Mouse (Mus musculus): ENCODE measurements around the gene Cdkn3.
"Not testable (repeated sequence)": the region's sequence is repeated elsewhere in the genome, so short reads cannot be mapped to it uniquely, and the experiment has no call there.

The Cdkn3 gene

GRCm38 (mm10) chr14:46783327-46783926, 23.1 kb downstream of the Cdkn3 start:
- DNase-seq (ENCODE audit: low read depth, low spot score): no peak

DNA sequence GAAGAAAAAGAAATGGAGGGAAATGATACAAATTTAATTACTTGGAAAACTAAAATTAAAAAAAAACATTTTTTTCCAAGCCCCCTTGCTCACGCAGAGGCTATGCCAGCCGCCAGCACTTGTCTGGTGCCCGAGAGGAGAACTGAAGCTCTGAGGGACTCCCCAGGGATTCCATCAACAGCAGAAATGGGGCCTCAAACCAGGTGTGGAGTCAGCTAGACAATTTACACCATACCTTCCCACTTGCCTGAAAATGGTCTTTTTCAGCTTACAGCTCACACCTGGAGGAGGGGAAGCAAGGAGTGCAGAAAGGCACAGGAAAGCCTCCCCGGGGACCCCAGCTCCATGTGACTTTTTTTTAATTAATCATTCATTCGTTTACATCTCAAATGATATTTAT, 24.9 kb downstream of the Cdkn3 start:
- DNase-seq (ENCODE audit: low read depth, low spot score): no peak

DNA sequence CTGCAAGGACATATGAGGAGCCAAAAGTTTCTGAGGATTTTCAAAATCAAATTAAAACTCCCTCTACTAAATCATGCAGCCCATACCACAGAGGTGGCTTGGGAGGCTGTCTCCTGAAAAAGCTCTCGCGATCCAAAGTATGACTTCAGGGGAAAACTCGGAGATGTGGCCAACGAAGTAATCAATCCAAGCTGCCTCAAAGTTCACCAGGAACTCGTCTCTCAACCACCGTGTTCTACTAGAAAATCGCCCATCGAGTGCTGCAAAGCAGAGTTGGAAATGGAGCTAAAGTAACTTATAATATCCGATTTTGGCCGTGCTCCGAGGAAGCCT, 27.1 kb downstream of the Cdkn3 start:
- no peak for DNase-seq (ENCODE audit: low read depth, low spot score)

GRCm38 (mm10) chr14:46787787-46788504, 27.6 kb downstream of the Cdkn3 start, which contains the start of gene Cnih1:
Gene Cnih1, minus strand, starts transcription at chr14:46788411.
- peak; percentile 79 for DNase-seq (ENCODE audit: low read depth, low spot score)

DNA sequence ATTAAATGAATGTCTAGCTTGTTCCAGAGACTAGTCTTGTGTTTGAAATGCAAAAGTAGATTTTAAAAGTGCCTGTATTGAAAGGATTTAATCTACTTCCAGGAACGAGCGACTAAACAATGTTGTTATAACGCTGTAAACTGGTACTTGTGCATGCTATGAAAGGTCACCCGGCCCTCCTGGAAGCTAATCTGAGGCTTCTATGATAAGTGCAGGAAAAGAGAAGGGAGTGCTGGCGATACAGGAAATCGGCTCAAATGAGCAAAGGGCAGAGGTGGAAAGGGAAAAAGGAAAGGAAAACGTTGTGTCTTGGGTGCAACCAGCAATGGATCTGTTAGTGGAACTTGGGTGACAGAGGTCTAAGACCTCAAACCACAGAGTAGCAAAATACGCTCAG, 28.2 kb downstream of the Cdkn3 start:
- no peak for DNase-seq (ENCODE audit: low read depth, low spot score)

DNA sequence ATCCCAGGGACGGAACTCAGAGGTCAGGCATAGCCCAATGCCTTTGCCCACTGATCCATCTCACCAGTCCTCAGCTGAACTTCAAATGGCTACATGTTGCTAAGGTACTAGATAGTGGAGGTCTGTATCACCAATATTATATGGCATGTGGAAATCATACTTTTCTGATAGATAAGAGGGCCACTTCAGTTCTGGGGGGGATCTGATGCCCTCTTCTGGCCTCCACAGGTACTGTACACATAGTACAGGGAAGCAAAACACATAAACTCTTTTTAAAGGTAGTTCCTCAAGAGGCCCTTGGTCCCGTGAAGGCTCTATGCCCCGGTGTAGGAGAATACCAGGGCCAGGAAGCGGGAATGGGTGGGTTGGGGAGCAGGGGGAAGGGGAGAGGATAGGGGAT, 30.0 kb downstream of the Cdkn3 start:
- no peak for DNase-seq (ENCODE audit: low read depth, low spot score)

- DNase-seq (ENCODE audit: low read depth, low spot score): no peak
These were observed 30.4 kb downstream of the Cdkn3 start for GRCm38 (mm10) chr14:46790723-46791122.

DNA sequence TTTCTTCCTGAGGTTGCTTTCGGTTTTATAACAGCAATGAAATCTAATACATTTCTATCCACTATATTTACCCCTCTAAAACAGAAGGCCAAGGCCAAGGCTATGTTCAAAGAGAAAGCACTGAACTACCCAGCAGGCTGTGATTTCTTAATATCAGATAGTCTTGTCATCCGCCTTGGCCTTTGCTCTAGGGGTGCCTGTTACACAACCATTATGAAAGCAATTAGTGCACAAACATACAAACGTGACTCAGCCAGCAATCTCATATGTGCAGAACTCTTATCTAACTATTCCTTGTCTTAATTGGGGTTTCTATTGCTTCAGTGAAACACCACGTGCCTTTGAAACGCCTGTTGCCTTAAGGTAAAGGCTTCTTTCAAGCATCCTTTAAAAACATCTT, 33.8 kb downstream of the Cdkn3 start:
- DNase-seq (ENCODE audit: low read depth, low spot score): no peak

GRCm38 (mm10) chr14:46800684-46801345, 40.5 kb downstream of the Cdkn3 start:
- no peak for DNase-seq (ENCODE audit: low read depth, low spot score)

GRCm38 (mm10) chr14:46803259-46803658, 42.9 kb downstream of the Cdkn3 start:
- no peak for DNase-seq (ENCODE audit: low read depth, low spot score)

GRCm38 (mm10) chr14:46803791-46804190, 43.5 kb downstream of the Cdkn3 start:
- no peak for DNase-seq (ENCODE audit: low read depth, low spot score)

DNA sequence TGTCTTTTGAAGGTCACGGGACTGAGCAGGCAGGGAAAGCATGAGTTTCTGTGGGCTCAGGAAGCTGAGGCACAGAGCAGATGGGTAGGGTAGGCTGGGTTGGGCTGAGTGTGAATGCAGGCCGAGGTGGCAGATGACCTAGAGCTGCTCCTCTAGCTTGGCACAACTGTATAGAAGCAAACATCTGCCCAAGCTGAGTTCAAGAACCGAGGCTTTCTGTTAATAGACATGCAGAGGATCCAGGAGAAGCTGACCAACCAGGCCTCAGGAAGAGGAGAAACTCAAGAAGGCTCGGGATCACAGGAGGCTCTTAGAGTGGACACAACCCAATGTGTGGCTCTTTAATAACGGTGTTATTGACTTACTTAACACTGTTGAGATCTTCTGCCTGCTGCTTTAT, 45.8 kb downstream of the Cdkn3 start:
- no peak for DNase-seq (ENCODE audit: low read depth, low spot score)

GRCm38 (mm10) chr14:46807927-46808326, 47.6 kb downstream of the Cdkn3 start:
- no peak for DNase-seq (ENCODE audit: low read depth, low spot score)

DNA sequence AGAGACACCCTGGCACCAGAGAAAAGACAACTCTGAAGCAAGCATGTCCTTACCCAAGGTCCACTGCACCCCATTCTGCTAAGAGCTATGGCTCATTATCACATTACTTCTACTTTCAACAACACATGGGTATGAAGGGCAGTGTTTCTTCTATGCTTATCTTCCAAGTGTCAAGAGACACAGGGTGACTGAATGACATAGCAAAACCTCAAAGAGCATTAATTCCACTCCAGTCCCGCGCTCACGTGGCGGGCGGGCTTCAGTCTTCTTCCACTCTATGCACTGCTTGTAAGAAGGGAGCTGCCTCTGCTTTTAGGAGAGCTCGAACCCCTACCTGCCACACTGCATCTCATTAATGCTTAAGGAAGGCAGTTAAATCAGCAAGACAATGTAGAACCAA, 55.3 kb downstream of the Cdkn3 start:
- DNase-seq (ENCODE audit: low read depth, low spot score): no peak

GRCm38 (mm10) chr14:46816916-46817622, 56.7 kb downstream of the Cdkn3 start:
- DNase-seq (ENCODE audit: low read depth, low spot score): no peak

DNA sequence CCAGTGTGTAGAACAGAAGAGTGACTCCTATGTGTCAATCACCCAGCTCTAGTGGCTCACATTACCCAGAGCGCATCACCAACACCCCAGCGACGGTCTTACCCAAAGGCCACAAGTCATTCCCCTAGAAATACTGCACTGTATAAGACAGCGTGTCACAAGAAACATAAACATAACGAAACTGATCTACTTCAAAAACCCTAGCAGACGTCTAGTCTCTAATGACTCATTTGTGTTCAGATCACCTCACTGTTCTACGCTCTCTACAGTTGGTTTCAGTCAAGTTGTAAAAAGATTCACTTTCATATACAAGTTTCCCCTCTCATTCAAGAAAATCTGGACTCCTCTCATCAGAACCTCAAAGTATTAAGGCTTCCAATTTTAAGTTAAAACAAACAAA, 58.4 kb downstream of the Cdkn3 start:
- DNase-seq (ENCODE audit: low read depth, low spot score): no peak

- not testable (repeated sequence) for DNase-seq (ENCODE audit: low read depth, low spot score)
These were observed 59.6 kb downstream of the Cdkn3 start for GRCm38 (mm10) chr14:46819961-46820360.
